Mouse (Mus musculus): ENCODE data around the gene Slamf9. TPM values are rescaled to one million over a fixed set of nuclear protein-coding genes. Genes with fewer than 3 reads are reported as not detected.

Slamf9 gene
- polyA plus RNA-seq, 1 experiment from 2014 or later: not detected

DNA sequence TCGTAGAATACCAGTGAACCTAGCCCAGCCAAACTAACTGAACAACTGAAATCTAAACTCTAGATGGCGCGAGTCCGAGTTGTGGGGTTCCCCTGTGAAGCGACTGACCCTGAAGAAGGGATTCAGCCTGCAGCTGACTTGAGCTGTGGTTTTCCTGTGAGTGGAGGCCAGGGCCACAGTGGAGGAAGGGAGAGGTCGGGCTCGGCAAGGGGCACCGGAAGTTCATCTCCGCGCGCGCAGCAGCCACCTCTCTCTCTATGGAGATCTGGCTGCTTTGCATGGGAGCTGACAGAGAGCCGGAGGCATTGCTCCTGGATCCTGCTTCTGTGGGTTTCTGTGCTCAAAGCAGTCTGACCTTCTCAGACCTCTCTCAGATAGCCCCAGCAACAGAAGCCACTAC lies 37.8 kb downstream of the Slamf9 start:
- Histone ChIP-seq H3K27ac (peak overlapping the region; percentile 64), H3K4me1 (replicated peaks) (peaks cover 30% of the 10 kb centered on the region)

DNA sequence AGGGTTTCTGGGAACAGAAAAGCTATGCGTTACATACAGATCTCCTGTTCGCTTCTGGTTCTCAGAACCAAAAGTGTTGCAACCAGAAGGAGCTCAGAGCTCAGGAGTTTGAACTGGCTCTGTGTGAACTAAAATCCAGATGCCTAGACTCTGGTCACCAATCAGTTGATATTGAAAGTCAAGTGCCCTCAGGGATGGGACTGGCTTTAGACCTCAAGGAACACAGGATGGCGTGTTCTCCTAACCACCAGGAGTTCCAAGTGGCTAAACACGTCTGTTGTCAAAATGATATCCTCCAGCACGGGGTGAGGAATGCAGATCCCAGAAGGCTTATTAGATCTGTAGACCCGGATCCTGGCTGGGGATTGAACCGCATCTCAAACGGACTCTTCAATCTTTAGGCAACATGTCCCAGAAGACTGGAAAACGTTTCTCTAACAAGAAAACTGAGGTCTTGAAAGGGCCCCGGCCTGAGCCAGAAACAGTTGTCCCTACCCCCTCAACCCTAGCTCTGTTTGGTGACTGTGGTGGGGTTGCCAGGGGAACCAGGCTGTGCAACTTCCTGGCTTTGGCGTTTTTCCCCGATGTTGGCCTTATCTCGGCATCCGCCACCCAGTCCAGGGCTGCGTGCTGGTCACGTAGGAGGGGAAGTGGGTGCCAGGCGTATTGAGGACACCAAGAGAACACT lies 38.5 kb downstream of the Slamf9 start:
- H3K4me1 ChIP-seq (replicated peaks): peaks cover 25% of the 10 kb centered on the region
- H3K27ac ChIP-seq: peak overlapping the region; percentile 64; the same call in 1 of the 2 replicates
- peaks cover 10% of the 10 kb centered on the region; the same call in 1 of the 2 replicates for H3K27me3 ChIP-seq (ENCODE audit: insufficient read depth, poor library complexity, severe bottlenecking)
- no peak for DNase-seq (ENCODE audit: low spot score)
- WGBS: 82% methylated on average over 17 of the region's 17 CpGs
- H3K36me3 ChIP-seq: no peaks in the 10 kb centered on the region
- H3K4me3 ChIP-seq: 0 out of 2 replicates have a peak overlapping the region, but pooled peaks have one; percentile 24
- H3K9me3 ChIP-seq: peaks cover 8% of the 10 kb centered on the region

More for the DNA sequence above, 37.8 kb downstream of the Slamf9 start:
- H3K27me3 ChIP-seq (ENCODE audit: insufficient read depth, poor library complexity, severe bottlenecking): peaks cover 10% of the 10 kb centered on the region; the same call in 1 of the 2 replicates
- peaks cover 6% of the 10 kb centered on the region for H3K9me3 ChIP-seq
- peak; percentile 41 for DNase-seq (ENCODE audit: low spot score)
- WGBS: 25% methylated on average over 13 of the region's 13 CpGs
- H3K4me3 ChIP-seq: peak overlapping the region; percentile 24; the same call in 1 of the 2 replicates
- no peaks in the 10 kb centered on the region for H3K36me3 ChIP-seq

DNA sequence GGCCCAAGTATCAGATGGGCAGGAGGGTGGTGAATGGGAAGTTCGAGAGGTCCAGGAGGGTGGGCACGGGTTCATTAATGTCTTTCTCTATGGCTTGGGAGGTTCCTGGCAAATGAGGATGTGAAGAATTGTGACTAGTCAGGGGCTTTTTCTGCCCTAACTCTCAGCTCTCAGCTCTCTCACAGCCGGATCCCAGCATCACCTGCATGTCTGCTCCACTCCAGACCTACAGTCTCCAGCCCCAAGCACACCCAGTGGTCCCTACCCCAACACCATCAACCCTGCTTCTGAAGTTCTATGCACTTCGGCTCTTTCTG lies 39.0 kb downstream of the Slamf9 start:
- Histone ChIP-seq H3K4me3 (no peak overlapping the region), H3K27me3 (ENCODE audit: insufficient read depth, poor library complexity, severe bottlenecking) (peaks cover 9% of the 10 kb centered on the region; the same call in 1 of the 2 replicates), H3K9me3 (peaks cover 8% of the 10 kb centered on the region), H3K27ac (0 out of 2 replicates have a peak overlapping the region, but pooled peaks have one; percentile 1), H3K4me1 (replicated peaks) (peaks cover 23% of the 10 kb centered on the region), H3K36me3 (no peaks in the 10 kb centered on the region)
- DNase-seq (ENCODE audit: low spot score): no peak
- WGBS: 82% methylated on average over 4 of the region's 4 CpGs

DNA sequence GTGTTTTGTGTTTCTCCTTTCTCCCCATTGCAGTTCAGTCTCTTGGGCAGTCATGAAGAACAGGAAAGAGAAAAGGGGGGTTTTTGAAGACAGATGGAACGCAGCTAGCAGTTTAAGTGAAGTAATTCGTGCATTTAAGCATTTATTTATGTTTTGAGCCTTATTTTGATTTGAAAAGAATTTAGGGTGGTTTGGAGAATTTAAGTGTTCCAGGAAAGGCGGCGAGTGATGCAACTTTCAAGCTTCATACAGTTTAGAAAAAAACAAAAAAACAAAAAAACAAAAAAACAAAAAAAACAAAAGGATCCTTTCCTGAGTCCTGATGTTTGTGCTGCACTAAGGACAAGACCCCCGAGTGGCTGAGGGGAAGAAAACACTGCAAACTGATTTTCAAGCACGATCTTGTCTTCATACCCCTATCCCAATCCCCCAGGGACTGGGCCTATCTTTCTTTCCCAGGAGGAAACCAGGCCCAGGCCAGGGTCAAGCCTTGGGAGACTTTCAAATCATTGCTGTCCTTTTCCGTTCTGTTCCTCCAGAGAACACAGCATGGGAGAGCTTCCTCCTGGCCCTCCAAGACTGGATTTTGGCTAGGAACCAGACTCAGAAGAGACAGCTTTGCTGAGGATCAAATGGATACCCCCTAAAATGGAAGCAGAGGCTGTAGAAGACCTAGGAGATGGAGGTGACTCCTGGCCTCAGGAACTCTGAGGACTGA lies 39.6 kb downstream of the Slamf9 start:
- WGBS: 78% methylated on average over 7 of the region's 7 CpGs
- Histone ChIP-seq H3K4me3 (no peak overlapping the region), H3K27ac (0 out of 2 replicates have a peak overlapping the region, but pooled peaks have one; percentile 1), H3K4me1 (replicated peaks) (peaks cover 26% of the 10 kb centered on the region), H3K36me3 (no peaks in the 10 kb centered on the region), H3K27me3 (ENCODE audit: insufficient read depth, poor library complexity, severe bottlenecking) (peaks cover 9% of the 10 kb centered on the region; the same call in 1 of the 2 replicates), H3K9me3 (peaks cover 8% of the 10 kb centered on the region)
- no peak for DNase-seq (ENCODE audit: low spot score)

DNA sequence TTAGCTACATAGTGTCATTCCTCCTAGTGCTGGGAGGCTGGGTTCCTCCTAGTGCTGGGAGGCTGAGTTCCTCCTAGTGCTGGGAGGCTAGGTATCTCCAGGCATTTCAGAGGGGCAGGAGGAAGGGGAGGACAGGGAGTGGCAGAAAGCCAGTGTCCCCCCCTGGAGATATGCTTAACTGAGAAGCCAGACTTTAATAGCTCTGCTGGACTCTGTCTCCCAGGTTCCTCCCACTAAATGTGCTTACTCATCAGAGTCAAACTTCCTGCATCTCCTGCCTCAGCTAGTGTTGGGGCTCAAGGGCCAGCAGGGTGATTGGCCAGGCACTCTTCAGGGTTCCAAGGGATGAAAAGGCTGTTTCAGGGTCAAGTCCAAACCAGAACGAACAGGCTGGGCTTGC lies 40.2 kb downstream of the Slamf9 start:
- DNase-seq (ENCODE audit: low spot score): no peak
- 83% methylated on average over 1 of the region's 1 CpGs for WGBS
- Histone ChIP-seq H3K9me3 (peaks cover 8% of the 10 kb centered on the region), H3K36me3 (no peaks in the 10 kb centered on the region), H3K27me3 (ENCODE audit: insufficient read depth, poor library complexity, severe bottlenecking) (peaks cover 12% of the 10 kb centered on the region; the same call in 1 of the 2 replicates), H3K4me3 (no peak overlapping the region), H3K27ac (no peak overlapping the region), H3K4me1 (replicated peaks) (peaks cover 26% of the 10 kb centered on the region)

DNA sequence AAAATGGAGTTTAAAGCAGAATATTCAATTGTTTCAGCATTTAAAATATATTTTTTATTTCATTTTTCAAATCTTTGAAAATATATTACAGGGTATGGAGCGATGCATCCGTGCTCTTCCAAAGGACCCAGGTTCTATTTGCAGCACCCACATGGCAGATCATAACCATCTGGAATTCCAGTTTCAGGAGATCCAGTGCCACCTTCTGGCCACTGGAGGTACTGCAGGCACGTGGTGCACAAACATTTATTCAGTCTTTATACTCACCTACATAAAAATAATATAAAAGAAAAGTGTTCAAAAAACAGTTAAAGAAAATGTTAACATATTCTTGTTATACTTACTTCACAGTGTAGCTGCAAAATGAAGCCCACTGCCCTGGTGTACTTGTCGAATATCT lies 42.9 kb downstream of the Slamf9 start:
- Histone ChIP-seq H3K9me3 (peaks cover 8% of the 10 kb centered on the region), H3K4me1 (replicated peaks) (peaks cover 28% of the 10 kb centered on the region), H3K36me3 (no peaks in the 10 kb centered on the region), H3K4me3 (no peak overlapping the region), H3K27ac (no peak overlapping the region), H3K27me3 (ENCODE audit: insufficient read depth, poor library complexity, severe bottlenecking) (peaks cover 13% of the 10 kb centered on the region; the same call in 1 of the 2 replicates)
- DNase-seq (ENCODE audit: low spot score): no peak
- WGBS: 70% methylated on average over 4 of the region's 4 CpGs

DNA sequence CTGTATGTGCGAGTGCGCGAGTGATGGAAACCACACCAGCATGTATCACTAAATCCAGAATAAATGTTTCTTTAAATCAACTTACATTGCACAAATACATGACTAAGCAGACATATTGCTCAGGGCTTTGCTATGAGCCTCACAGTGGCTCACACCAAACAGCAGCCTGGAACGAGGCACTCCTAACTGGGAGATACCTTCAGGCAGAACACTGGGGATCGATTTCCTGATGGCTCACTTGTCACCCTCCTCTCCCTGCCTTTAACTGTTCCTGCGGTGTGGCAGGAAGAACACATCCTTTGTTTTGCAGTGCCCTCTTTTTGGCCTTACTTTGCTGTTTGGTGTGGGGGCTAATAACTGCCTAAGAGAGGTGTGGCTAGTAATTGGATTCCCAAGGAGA lies 44.5 kb downstream of the Slamf9 start:
- peaks cover 13% of the 10 kb centered on the region; the same call in 1 of the 2 replicates for H3K27me3 ChIP-seq (ENCODE audit: insufficient read depth, poor library complexity, severe bottlenecking)
- H3K9me3 ChIP-seq: peaks cover 8% of the 10 kb centered on the region
- DNase-seq (ENCODE audit: low spot score): no peak
- H3K36me3 ChIP-seq: no peaks in the 10 kb centered on the region
- H3K4me3 ChIP-seq: no peak overlapping the region
- no peak overlapping the region for H3K27ac ChIP-seq
- 70% methylated on average over 6 of the region's 6 CpGs for WGBS
- H3K4me1 ChIP-seq (replicated peaks): peaks cover 23% of the 10 kb centered on the region

DNA sequence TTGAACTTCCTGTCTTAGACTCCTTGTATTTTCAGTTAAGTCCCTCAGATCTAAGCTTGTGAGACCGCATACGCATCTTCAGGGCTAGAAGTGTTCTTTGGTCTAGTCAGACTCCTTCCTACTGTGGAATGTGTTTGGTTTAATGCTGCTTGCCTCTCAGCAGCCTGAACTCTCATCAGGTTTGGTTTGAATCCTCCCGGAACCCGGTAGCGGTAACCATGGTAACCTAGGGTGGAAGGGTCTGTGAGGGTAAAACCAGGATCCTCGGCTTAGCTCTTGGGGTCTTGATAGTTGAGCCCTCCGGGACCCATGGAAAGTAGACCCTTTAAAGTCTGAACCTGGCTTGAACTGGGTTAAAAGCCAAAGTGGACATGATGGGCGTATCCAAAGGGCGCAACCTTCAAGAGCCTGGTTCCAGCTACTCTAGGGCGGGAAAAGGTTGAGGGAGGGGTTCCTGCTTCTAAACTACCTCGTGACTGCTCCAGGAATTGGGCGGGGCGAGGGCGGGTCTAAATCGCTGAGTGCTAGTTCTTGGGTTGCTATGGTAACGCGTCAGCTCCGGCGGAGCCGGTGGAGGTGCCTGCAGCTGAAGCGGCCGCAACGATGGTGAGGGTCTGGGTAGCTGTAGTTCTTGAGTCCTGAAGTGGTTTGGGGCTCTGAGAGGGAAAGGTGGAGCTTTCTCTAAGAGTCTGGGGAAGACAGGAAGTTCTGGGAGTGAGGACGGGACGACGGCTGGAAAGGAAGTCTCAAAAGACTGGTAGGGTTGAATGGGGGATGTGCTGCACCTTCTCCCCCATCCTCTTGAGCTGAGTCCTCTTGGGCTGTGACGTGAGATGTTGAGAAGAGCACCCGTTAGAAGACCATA lies 45.6 kb downstream of the Slamf9 start, which contains the start of gene Cfap45:
Gene Cfap45, plus strand, starts transcription at position 226 of the 865 bp plus-strand sequence.
- DNase-seq (ENCODE audit: low spot score): peak; percentile 93
- H3K27me3 ChIP-seq (ENCODE audit: insufficient read depth, poor library complexity, severe bottlenecking): peaks cover 13% of the 10 kb centered on the region; the same call in 1 of the 2 replicates
- peak within 1 kb of the TSS; percentile 69 for H3K27ac ChIP-seq
- peaks cover 8% of the 10 kb centered on the region for H3K9me3 ChIP-seq
- no peaks in the 10 kb centered on the region for H3K36me3 ChIP-seq
- WGBS: 3% methylated on average over 28 of the region's 28 CpGs
- H3K4me1 ChIP-seq (replicated peaks): peaks cover 34% of the 10 kb centered on the region
- peak within 1 kb of the TSS; percentile 47 for H3K4me3 ChIP-seq

DNA sequence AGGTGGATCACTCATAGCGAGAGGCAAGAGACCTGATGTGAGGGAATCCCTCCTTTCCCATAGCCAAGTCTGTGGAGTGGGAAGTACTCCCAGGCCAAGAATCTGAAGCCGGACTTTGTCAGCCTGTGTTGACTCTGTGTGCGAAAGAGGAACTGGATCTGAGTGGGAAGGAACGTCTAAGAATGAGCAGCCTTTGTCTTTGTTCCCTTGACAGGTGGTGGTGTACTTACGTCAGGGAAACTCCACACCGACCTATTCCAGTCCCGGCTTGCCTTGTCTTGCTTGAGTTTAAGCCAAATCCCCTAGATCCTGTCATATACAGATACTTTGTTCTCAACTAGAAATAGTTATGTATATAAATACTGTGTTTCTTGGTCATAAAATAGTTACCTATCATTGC lies 47.4 kb downstream of the Slamf9 start:
- Histone ChIP-seq H3K36me3 (no peaks in the 10 kb centered on the region), H3K9me3 (peaks cover 6% of the 10 kb centered on the region), H3K4me3 (no peak overlapping the region), H3K27ac (no peak overlapping the region), H3K4me1 (replicated peaks) (peaks cover 37% of the 10 kb centered on the region), H3K27me3 (ENCODE audit: insufficient read depth, poor library complexity, severe bottlenecking) (peaks cover 20% of the 10 kb centered on the region)
- WGBS: 66% methylated on average over 7 of the region's 7 CpGs
- no peak for DNase-seq (ENCODE audit: low spot score)

DNA sequence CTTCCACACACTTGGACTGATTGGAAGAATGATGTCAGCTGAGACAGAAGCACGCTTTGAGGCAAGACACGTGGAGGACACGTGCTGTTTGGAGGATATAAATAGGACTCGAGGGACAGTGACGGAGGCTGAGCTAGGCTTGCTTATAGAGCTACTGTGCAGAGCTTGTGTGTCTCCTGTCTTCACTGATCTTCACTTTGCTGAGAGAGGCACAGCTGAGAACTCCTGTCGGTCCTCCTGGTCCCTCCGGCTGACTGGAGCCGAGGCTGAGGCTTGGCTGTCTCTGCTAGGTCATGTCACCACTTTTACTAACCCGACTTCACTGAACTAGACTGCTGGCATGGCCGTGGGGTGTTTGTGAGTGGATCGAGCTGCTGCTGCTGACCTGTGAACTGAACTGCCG lies 48.5 kb downstream of the Slamf9 start:
- H3K27ac ChIP-seq: no peak overlapping the region
- H3K36me3 ChIP-seq: no peaks in the 10 kb centered on the region
- peaks cover 37% of the 10 kb centered on the region for H3K4me1 ChIP-seq (replicated peaks)
- no peak overlapping the region for H3K4me3 ChIP-seq
- no peak for DNase-seq (ENCODE audit: low spot score)
- no peaks in the 10 kb centered on the region for H3K9me3 ChIP-seq
- WGBS: 76% methylated on average over 12 of the region's 12 CpGs
- H3K27me3 ChIP-seq (ENCODE audit: insufficient read depth, poor library complexity, severe bottlenecking): peaks cover 22% of the 10 kb centered on the region

DNA sequence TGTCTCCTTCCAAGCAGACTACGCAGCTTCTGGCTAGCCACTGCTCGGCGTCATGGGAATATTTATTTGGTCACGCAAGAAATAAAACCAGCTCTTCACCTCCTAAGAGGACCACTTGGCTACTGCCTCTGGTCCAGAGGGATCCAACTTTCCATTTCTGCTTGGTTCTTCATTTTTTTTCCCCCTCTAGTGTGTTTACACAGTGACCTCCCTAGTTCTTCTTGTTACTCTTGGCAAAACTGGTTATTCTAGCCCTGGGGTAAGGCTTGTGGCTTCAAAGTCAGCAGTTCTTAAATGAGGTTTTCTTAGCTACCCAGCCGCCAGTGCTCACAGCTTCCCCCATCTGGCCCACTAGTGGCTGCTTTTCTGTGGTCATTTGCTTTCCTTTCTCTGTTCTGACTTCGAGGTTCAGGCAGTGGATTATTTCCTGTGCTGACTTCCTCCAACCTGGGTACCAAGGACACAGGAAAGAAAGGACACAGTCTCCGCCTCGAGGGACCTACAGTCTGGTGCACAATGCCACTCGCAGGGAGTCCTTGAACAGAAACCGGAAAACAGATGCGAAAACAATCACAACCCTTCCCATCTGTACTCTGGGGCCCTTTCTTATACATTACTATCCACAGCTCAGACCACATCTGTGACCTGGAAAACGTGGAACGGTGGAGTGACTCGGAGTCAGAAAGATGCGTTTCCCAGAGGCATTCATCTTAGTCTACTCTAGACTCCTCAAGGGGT lies 50.0 kb downstream of the Slamf9 start:
- WGBS: 52% methylated on average over 15 of the region's 15 CpGs
- H3K27ac ChIP-seq: peak overlapping the region; percentile 56; the same call in 1 of the 2 replicates
- H3K36me3 ChIP-seq: no peaks in the 10 kb centered on the region
- H3K9me3 ChIP-seq: no peaks in the 10 kb centered on the region
- peak; percentile 41 for DNase-seq (ENCODE audit: low spot score)
- no peak overlapping the region for H3K4me3 ChIP-seq
- H3K4me1 ChIP-seq (replicated peaks): peaks cover 30% of the 10 kb centered on the region
- peaks cover 24% of the 10 kb centered on the region for H3K27me3 ChIP-seq (ENCODE audit: insufficient read depth, poor library complexity, severe bottlenecking)

DNA sequence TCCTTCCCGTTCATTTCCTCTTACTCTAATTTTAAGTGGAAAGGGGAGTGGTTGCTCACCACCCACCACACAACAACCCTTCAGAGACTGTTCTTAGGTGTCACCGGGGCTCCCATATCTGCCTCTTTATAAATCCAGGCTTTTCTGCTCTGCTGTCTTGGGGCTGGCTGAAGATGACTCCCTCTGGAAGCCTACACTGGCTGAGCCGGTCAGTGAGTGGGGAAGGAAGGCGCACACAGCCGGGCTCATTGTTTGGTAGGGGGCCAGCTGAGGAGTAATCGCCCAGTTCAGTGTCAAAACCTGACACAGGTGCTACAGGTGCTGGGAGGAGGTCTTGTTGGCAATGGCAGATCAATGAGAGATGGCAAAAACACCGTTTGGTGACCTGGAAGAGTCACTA lies 50.8 kb downstream of the Slamf9 start:
- peaks cover 32% of the 10 kb centered on the region for H3K27me3 ChIP-seq (ENCODE audit: insufficient read depth, poor library complexity, severe bottlenecking)
- no peak overlapping the region for H3K4me3 ChIP-seq
- H3K4me1 ChIP-seq (replicated peaks): peaks cover 30% of the 10 kb centered on the region
- DNase-seq (ENCODE audit: low spot score): no peak
- WGBS: 70% methylated on average over 7 of the region's 7 CpGs
- no peak overlapping the region for H3K27ac ChIP-seq
- no peaks in the 10 kb centered on the region for H3K36me3 ChIP-seq
- no peaks in the 10 kb centered on the region for H3K9me3 ChIP-seq

All from hindbrain, embryonic 10.5 days (tissue).